9 mouse cellular contexts compared by ENCODE assay signal in the genomic region with DNA sequence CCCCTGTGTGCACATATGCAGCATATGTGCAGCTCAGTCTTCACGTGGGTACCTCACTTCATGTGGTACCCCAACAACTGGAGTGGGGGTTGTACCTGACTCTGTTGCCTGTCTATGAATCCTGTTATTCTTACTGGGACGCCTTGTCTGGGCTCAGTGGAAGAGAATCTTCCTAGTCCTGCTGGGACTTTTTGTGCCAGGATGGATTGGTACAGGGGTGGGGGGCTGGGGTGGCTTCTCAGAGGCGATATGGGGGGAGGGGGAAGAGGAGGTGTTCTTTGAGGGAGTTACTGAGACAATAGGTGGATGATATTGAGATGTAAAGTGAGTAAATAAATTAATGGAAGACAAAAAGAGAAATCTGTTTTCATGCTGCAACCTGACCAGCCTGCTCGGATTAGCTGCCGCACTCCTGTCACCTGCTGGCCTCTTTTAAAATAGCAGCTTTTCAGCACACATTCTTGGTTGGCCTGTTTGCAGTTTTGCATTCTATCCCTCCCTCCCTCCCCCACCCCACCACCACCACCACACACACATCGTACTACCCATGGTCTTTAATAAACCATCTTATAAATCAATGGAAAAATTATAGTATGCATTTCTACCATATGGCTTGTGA.
A peak's percentile ranks its signal among the peaks of the same experiment; 100 is the strongest.
DNase-seq lines count a peak whose midpoint lies in the region; ATAC-seq and TF ChIP-seq lines count a peak whose summit lies in the region.
"Had no signal": no experiment of that assay in that cellular context is flagged by ENCODE, and none has a peak within 500 bp of the region (broad histone marks: within the 10 kb centered on the region; RNA-seq: fewer than 3 reads in every experiment).

No protein-coding gene starts in this region.

- ATAC-seq in liver, postnatal 0 days, result no peak
- no peak for ATAC-seq in liver, embryonic 12.5 days
- peak; percentile 49; the same call in 1 of the 2 replicates for ATAC-seq in midbrain, embryonic 12.5 days (ENCODE audit: low FRiP score, low read depth)
- no peak for ATAC-seq in cerebellum, adult (ENCODE audit: insufficient number of reproducible peaks, low FRiP score, low TSS enrichment)

- no peaks in the 10 kb centered on the region for H3K27me3 ChIP-seq in liver, postnatal 0 days (ENCODE audit: insufficient read depth, low read length)
- H3K27me3 ChIP-seq in liver, embryonic 12.5 days (replicated peaks), result no peaks in the 10 kb centered on the region
- H3K27me3 ChIP-seq in midbrain, embryonic 12.5 days, result no peaks in the 10 kb centered on the region
- H3K27me3 ChIP-seq: liver, embryonic 13.5 days had no signal

- 51% methylated on average over 6 of the region's 6 CpGs for WGBS in liver, postnatal 0 days (ENCODE audit: insufficient replicate concordance)
- 43% methylated on average over 6 of the region's 6 CpGs for WGBS in liver, embryonic 12.5 days (ENCODE audit: insufficient replicate concordance)
- WGBS in midbrain, embryonic 12.5 days, result 36% methylated on average over 6 of the region's 6 CpGs

- H3K4me3 ChIP-seq in liver, postnatal 0 days (ENCODE audit: low read depth, low read length), result no peak overlapping the region
- H3K4me3 ChIP-seq in liver, embryonic 12.5 days, result no peak overlapping the region
- no peak overlapping the region for H3K4me3 ChIP-seq in midbrain, embryonic 12.5 days
- H3K4me3 ChIP-seq: liver, embryonic 13.5 days had no signal

- no peak overlapping the region for H3K9ac ChIP-seq in liver, postnatal 0 days (replicated peaks)
- no peak overlapping the region for H3K9ac ChIP-seq in liver, embryonic 12.5 days
- H3K9ac ChIP-seq in midbrain, embryonic 12.5 days (replicated peaks), result no peak overlapping the region
- H3K9ac ChIP-seq: liver, embryonic 13.5 days had no signal

- TF ChIP-seq CTCF in liver, postnatal 0 days (IDR thresholded peaks at IDR 0.05; ENCODE audit: low read depth), result peak; percentile 30

- no peak for TF ChIP-seq EP300 in liver, postnatal 0 days (IDR thresholded peaks at IDR 0.05; ENCODE audit: low read depth)

- peak; percentile 39 to 57 for DNase-seq in cerebellum, postnatal 14 days
- no peak for DNase-seq in cerebellum, adult 11 months
- DNase-seq in liver, postnatal 0 days, result no peak
- peak; percentile 49 for DNase-seq in embryo, embryonic 10.5 days (ENCODE audit: low spot score)
- no peak for DNase-seq in Muller cell, postnatal 12 days (ENCODE audit: inconsistent ontology term)
- DNase-seq: liver, embryonic 13.5 days had no signal

- no peaks in the 10 kb centered on the region for H3K9me3 ChIP-seq in liver, postnatal 0 days (ENCODE audit: low read length)
- peaks cover 6% of the 10 kb centered on the region; the same call in 1 of the 2 replicates for H3K9me3 ChIP-seq in liver, embryonic 12.5 days (replicated peaks)
- no peaks in the 10 kb centered on the region for H3K9me3 ChIP-seq in midbrain, embryonic 12.5 days

- no peak overlapping the region for H3K27ac ChIP-seq in liver, postnatal 0 days (ENCODE audit: low read depth)
- no peak overlapping the region for H3K27ac ChIP-seq in liver, embryonic 12.5 days
- H3K27ac ChIP-seq in midbrain, embryonic 12.5 days (replicated peaks), result no peak overlapping the region
- H3K27ac ChIP-seq: liver, embryonic 13.5 days had no signal

- no peaks in the 10 kb centered on the region for H3K4me1 ChIP-seq in liver, postnatal 0 days (ENCODE audit: insufficient read depth)
- no peaks in the 10 kb centered on the region for H3K4me1 ChIP-seq in liver, embryonic 12.5 days
- H3K4me1 ChIP-seq in midbrain, embryonic 12.5 days, result no peaks in the 10 kb centered on the region
- H3K4me1 ChIP-seq: liver, embryonic 13.5 days had no signal

- H3K36me3 ChIP-seq in liver, postnatal 0 days (replicated peaks; ENCODE audit: insufficient read depth, low read length), result no peaks in the 10 kb centered on the region
- no peaks in the 10 kb centered on the region for H3K36me3 ChIP-seq in liver, embryonic 12.5 days
- no peaks in the 10 kb centered on the region for H3K36me3 ChIP-seq in midbrain, embryonic 12.5 days
- H3K36me3 ChIP-seq: liver, embryonic 13.5 days had no signal

- H3K4me2 ChIP-seq in liver, postnatal 0 days (ENCODE audit: low read depth, low read length), result no peak overlapping the region
- no peak overlapping the region for H3K4me2 ChIP-seq in liver, embryonic 12.5 days
- H3K4me2 ChIP-seq in midbrain, embryonic 12.5 days (replicated peaks), result no peak overlapping the region
- H3K4me2 ChIP-seq: liver, embryonic 13.5 days had no signal

Comparison
In these comparisons a context has a peak if more than half of its experiments do, and no peak if none do; other contexts are left out.
1. DNase-seq: peak in cerebellum, postnatal 14 days (2 of 2) and embryo, embryonic 10.5 days (single experiment); none in cerebellum, adult 11 months (single experiment), liver, postnatal 0 days (single experiment) and Muller cell, postnatal 12 days (single experiment).